Mouse (Mus musculus) embryonic facial prominence, embryonic 10.5 days (tissue): Measurements from ENCODE around the gene Ccr3. TPM values are rescaled to one million over a fixed set of nuclear protein-coding genes. Genes with fewer than 3 reads are reported as not detected.
"Not testable (repeated sequence)": the region's sequence is repeated elsewhere in the genome, so short reads cannot be mapped to it uniquely, and the experiment has no call there.

ENCODE experiments used
- DNase-seq: peaks from one replicate; pipeline ENCODE4 v3.0.0-alpha.2; 2017; ENCODE audit warnings: low spot score
- H3K27ac ChIP-seq: fragments of 300-500 bp; sonication (generic); replicated peaks from 2 replicates; pipeline ENCODE4 v1.5.1; 2016; ENCODE audit warnings: mild to moderate bottlenecking
- H3K27me3 ChIP-seq: fragments of 300-500 bp; sonication (generic); replicated peaks from 2 replicates; pipeline ENCODE4 v1.6.1; 2016; ENCODE audit warnings: low read depth, mild to moderate bottlenecking; ENCODE audit not compliant: poor library complexity, severe bottlenecking
- H3K36me3 ChIP-seq: fragments of 300-500 bp; sonication (generic); replicated peaks from 2 replicates; pipeline ENCODE4 v1.6.1; 2016; ENCODE audit warnings: mild to moderate bottlenecking, moderate library complexity
- H3K4me1 ChIP-seq: fragments of 300-500 bp; sonication (generic); 2 replicates; pipeline ENCODE4 v1.6.1; 2016
- H3K4me3 ChIP-seq: fragments of 300-500 bp; sonication (generic); 2 replicates; pipeline ENCODE4 v1.5.1; 2016; ENCODE audit warnings: mild to moderate bottlenecking, moderate library complexity
- H3K9me3 ChIP-seq: fragments of 300-500 bp; sonication (generic); 2 replicates; pipeline ENCODE4 v1.6.1; 2016; ENCODE audit warnings: mild to moderate bottlenecking
- WGBS: fragments of 180-500 bp; shearing (Covaris S2); methylation state at CpG from one replicate; pipeline ENCODE4 v1.1.7; 2016; 5-methylcytosine and 5-hydroxymethylcytosine counted together
- polyA plus RNA-seq: library from polyadenylated mRNA; unstranded; fragments of >200 nt; fragmentation: Nextera tagmentation; extraction: Ambion mirVana; gene quantifications from 2 replicates; pipeline ENCODE4 v1.2.1, GENCODE M21; 2016

The Ccr3 gene
- not detected in 2 replicates for polyA plus RNA-seq

DNA sequence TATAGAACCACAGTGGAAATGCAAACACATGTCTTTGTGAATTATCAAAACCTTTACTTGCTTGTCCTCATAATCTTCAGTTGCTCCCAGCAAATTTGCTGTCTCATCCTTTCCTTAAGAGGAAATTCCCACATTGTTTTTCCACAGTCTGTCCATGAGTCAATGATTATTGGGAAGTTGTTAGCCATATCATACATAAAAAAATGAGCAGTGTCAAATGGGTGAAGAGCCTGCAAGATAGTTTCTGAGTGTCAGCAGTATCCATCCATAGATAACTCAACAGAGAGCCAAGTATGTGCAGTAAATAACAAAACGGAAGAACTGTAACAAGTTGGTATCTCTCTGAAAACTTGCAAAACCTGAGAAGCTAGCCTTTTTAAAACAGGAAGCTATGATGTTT lies at the start of gene Ccr3:
Ccr3 (plus strand) TSS at position 301 of the 400 bp plus-strand sequence.
- Histone ChIP-seq H3K27me3 (no peaks in the 10 kb centered on the region), H3K36me3 (no peaks in the 10 kb centered on the region), H3K4me3 (no peak within 1 kb of the TSS), H3K9me3 (no peaks in the 10 kb centered on the region), H3K27ac (no peak within 1 kb of the TSS), H3K4me1 (no peaks in the 10 kb centered on the region)
- no peak for DNase-seq
- WGBS = 96% methylated on average over 1 of the region's 1 CpGs

DNA sequence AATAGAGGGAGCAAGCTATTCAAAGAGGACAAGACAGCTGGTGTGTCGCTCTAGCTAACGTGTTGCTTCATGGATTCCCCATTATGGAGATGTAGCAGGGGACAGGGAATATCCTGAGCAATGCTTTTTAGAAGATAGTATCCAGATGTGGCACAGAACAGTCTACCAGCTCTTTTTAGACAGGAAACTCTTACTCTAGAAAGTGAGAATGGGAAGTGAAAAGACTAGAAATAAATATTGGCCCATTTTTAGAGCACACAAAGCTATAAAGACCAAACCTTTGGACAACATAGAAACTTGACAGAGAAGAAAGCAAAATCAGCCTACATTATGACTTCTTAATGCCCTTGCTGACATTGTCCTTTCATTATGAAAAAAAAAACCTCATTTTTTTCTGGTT lies 46.1 kb upstream of the Ccr3 start:
- H3K27ac ChIP-seq = no peak overlapping the region
- H3K4me1 ChIP-seq = no peaks in the 10 kb centered on the region
- H3K9me3 ChIP-seq = no peaks in the 10 kb centered on the region
- H3K4me3 ChIP-seq = no peak overlapping the region
- H3K27me3 ChIP-seq = no peaks in the 10 kb centered on the region
- no peak for DNase-seq
- 76% methylated on average over 2 of the region's 2 CpGs for WGBS
- no peaks in the 10 kb centered on the region for H3K36me3 ChIP-seq

DNA sequence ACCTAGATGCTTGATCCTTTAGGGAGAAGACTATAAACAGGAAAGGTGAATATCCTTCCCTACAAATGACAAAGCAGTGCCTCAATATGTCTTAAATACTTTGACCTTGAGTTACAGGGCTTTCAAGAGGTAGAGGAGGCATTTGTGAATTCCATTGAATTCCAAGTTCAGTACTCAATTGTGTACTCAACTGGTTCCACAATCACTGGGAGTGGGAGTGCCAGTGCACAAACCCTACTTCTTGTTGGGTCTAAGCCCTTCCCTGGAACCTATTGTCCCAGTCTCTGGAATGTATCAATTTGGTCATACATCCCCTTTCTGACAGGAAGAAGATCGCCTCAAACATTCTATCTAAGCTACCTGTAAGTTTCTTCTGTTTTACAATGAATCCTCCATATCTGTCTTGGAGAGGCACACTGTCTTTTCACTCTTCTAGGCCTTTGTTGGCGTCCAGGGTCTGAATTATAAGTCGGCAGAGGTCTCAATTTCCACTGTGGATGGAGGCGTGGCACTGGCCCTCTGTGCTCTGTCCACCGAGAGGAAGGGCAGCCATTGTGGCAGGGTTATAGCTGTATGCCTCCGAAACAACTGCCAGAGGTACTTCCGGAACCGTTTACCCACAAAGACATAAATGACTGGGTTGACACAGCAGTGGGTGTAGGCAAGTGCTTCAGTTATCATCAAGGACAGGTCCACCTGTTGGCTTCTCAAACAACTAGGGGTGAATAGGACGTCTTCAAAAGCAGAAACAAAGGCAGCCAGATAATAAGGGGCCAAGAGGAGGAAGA lies 44.7 kb upstream of the Ccr3 start:
- 83% methylated on average over 9 of the region's 9 CpGs for whole genome bisulfite sequencing
- H3K4me3 ChIP-seq = no peak overlapping the region
- no peaks in the 10 kb centered on the region for H3K9me3 ChIP-seq
- H3K27me3 ChIP-seq = no peaks in the 10 kb centered on the region
- no peak overlapping the region for H3K27ac ChIP-seq
- H3K36me3 ChIP-seq = no peaks in the 10 kb centered on the region
- no peak for DNase-seq
- no peaks in the 10 kb centered on the region for H3K4me1 ChIP-seq

DNA sequence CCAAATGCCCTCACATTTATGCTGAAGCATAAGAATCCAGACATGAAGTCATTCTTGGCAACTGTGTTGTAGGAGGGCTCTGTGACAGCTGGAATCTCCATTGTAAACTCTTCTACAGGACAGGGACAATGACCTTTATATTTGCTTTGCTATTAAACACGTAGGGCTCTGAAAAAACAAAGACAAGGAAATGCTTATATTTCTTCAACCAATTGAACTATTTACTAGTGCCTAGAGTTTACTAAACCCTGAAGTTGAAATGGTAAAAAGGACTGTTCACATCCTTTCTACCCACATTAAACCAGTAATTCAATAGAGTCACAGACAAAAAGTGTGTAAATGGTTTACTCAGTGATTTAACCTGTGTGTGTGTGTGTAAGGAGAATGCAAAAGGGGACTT lies 43.5 kb upstream of the Ccr3 start, which contains the start of gene Ccr1l1:
Ccr1l1 (minus strand) TSS at position 101 of the 400 bp plus-strand sequence.
- Histone ChIP-seq H3K36me3 (no peaks in the 10 kb centered on the region), H3K4me1 (no peaks in the 10 kb centered on the region), H3K27ac (no peak within 1 kb of the TSS), H3K9me3 (no peaks in the 10 kb centered on the region), H3K4me3 (no peak within 1 kb of the TSS), H3K27me3 (no peaks in the 10 kb centered on the region)
- DNase-seq = no peak
- 86% methylated on average over 1 of the region's 1 CpGs for WGBS

DNA sequence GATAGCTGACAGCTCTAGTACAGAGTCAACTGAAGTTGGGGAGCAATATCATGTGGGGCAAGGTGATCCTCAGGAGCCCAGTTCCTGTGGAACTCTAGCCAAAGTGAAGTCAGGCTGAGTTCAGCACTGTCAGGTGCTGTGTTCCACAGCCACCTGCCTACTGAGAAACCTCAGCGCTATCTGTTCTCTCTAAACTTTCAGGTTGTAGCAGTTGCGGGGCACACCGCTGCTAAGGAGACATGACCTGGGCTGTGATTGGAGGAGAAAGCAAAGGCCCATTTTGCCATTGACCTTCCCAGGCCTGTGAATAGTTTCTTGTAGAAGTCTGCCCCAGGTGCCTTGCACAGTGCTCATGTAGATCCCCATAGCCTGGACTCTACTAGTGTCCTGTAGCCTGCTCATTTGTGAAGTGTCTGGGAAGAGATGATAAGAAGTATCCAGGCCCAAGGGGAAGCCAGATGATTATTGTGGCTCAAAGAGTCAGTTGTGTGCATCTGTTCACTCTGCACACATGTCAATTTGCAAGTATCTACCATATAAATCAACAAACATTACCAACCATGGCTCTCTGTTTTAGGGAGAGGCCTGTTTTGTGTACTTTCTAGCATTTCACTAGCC lies 40.8 kb upstream of the Ccr3 start:
- H3K9me3 ChIP-seq, H3K27ac ChIP-seq, H3K27me3 ChIP-seq, DNase-seq, H3K36me3 ChIP-seq, H3K4me1 ChIP-seq, H3K4me3 ChIP-seq: not testable (repeated sequence)
- no CpG with 5 or more reads among the region's 3 CpGs for WGBS

DNA sequence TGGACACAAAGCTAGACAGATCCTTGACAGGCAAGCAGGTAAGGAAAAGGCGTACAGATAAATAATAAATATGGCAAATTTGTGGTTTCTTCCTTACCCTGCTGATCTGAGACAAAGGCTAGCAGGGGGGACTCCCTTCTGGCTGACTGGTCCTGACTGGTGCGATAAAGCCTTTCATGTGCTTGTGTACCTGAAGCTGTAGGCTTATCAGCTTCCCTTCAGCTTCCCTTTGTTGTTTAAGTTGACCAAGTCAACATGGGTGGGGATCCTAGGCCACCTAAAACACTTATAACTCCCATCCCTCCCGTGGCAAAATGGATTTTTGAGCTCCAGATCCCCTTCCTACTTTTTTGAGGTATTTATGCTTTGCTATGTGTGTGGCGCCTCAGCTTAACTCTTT lies 39.9 kb upstream of the Ccr3 start:
- H3K4me3 ChIP-seq = no peak overlapping the region
- H3K4me1 ChIP-seq = no peaks in the 10 kb centered on the region
- no peak for DNase-seq
- H3K9me3 ChIP-seq = no peaks in the 10 kb centered on the region
- 80% methylated on average over 4 of the region's 4 CpGs for WGBS
- H3K27me3 ChIP-seq = no peaks in the 10 kb centered on the region
- no peaks in the 10 kb centered on the region for H3K36me3 ChIP-seq
- no peak overlapping the region for H3K27ac ChIP-seq

DNA sequence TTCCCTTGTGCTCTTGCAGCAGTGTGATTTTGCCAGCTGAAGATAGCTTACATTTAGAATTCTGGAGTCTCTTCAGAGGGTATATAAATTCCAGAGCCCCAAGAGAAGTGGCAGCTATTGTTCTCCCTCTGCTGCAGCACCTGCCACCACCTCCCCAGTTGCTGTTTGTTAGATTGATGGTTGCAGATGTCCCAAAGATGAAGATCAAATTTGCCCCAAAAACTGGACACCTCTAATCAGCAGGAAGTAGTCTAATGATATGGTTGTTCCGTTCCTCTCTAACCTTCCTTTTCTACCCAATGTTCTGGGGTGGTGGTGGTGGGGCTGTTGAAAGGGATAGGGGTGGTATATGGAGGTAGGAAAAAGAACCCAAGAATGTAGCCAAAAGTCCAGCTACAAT lies 39.1 kb upstream of the Ccr3 start:
- no peak for DNase-seq
- Histone ChIP-seq H3K27ac (no peak overlapping the region), H3K4me3 (no peak overlapping the region), H3K4me1 (no peaks in the 10 kb centered on the region), H3K36me3 (no peaks in the 10 kb centered on the region), H3K9me3 (no peaks in the 10 kb centered on the region), H3K27me3 (no peaks in the 10 kb centered on the region)
- WGBS = 80% methylated on average over 1 of the region's 1 CpGs

DNA sequence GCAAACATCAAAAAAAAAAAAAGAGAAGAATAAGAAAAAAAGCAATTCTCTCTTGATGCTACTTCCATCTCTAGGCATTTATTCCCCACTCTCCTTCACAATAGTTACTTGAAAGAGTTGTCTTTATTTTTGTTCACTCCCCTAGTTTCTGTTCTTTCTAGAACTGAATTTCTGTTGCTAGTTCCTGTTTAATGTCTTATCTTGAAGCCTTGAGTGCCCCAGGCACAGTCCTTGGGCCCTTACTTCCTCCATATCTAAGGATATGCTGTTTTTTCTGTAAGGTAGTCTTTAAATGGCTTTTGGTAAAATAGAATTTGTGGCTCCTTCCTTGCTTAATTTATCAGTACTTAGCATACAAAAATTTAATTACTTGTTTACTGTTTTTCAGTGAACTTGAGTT lies 36.8 kb upstream of the Ccr3 start:
- Histone ChIP-seq H3K27me3 (no peaks in the 10 kb centered on the region), H3K27ac (no peak overlapping the region), H3K9me3 (no peaks in the 10 kb centered on the region), H3K4me1 (no peaks in the 10 kb centered on the region), H3K36me3 (no peaks in the 10 kb centered on the region), H3K4me3 (no peak overlapping the region)
- no peak for DNase-seq

DNA sequence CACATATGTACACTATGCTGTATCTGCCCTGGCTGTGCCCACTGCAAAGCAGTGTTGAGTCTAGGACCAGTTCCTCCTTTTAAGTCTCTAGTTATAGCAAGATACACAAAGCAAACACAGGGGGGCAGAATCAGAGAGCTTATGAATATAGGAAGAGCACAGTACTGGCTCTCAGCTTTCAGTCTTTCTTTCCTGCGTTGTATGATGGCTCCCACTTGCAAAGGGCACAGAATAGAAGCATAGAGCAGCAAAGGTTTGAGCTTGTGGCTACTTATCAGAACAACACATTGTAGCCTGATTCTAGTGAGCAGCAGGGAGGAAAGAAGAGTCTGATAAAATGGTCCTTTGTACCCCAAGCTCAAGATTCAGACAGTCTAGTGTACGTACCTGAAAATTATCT lies 35.6 kb upstream of the Ccr3 start:
- H3K4me1 ChIP-seq = no peaks in the 10 kb centered on the region
- 84% methylated on average over 2 of the region's 2 CpGs for WGBS
- no peak overlapping the region for H3K4me3 ChIP-seq
- H3K27ac ChIP-seq = no peak overlapping the region
- no peaks in the 10 kb centered on the region for H3K36me3 ChIP-seq
- no peak for DNase-seq
- no peaks in the 10 kb centered on the region for H3K9me3 ChIP-seq
- no peaks in the 10 kb centered on the region for H3K27me3 ChIP-seq

DNA sequence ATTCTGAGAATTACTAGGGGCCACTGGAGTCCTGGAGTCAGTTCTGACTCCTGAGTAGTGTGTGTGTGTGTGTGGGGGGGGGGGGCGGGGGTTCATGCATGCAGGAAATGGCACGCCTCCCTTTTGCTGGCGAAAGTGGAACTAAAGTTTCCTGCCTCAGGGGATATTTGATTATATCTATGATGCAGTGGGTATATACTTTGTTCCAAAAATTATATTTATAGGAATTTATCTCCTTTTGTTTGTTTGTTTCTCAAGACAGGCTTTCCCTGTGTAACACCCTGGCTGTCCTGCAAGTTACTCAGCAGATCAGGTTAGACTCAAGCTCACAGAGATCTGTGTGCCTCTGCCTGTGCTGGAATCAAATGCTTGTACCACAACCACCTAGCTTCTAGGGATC lies 32.1 kb upstream of the Ccr3 start:
- Histone ChIP-seq H3K4me1 (no peaks in the 10 kb centered on the region), H3K27ac (no peak overlapping the region), H3K36me3 (no peaks in the 10 kb centered on the region), H3K4me3 (no peak overlapping the region), H3K9me3 (no peaks in the 10 kb centered on the region), H3K27me3 (no peaks in the 10 kb centered on the region)
- no peak for DNase-seq
- 87% methylated on average over 3 of the region's 3 CpGs for WGBS

DNA sequence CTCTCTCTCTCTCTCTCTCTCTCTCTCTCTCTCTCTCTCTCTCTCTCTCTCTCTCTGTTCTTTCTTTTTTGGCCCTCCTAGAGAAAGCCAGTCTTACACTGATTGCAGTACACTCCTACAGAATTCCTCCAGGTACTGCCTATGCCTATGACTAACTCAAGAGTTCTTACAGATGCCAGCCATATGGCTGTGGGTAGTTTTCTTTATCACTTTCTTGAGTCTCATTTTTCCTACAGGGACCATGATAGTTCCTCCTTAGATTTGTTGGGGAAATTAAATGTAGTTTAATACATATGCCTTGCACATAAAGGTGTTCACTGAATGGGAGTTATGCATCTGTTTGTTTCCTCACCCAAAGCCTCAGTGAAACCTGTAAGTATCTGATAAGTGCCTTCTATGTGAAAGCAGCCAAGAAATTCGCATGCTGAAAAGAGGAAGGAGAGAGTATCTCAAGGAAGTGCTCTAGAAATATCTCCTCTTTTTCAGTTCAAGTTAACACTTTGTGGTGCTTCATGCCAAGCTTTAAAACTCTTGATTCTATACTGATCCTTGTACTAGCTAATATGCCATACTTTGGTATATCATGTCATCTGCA lies 30.4 kb upstream of the Ccr3 start:
- no peaks in the 10 kb centered on the region for H3K9me3 ChIP-seq
- no peak overlapping the region for H3K27ac ChIP-seq
- H3K36me3 ChIP-seq = no peaks in the 10 kb centered on the region
- 59% methylated on average over 1 of the region's 1 CpGs for WGBS
- no peak overlapping the region for H3K4me3 ChIP-seq
- DNase-seq = no peak
- H3K4me1 ChIP-seq = no peaks in the 10 kb centered on the region
- H3K27me3 ChIP-seq = no peaks in the 10 kb centered on the region

DNA sequence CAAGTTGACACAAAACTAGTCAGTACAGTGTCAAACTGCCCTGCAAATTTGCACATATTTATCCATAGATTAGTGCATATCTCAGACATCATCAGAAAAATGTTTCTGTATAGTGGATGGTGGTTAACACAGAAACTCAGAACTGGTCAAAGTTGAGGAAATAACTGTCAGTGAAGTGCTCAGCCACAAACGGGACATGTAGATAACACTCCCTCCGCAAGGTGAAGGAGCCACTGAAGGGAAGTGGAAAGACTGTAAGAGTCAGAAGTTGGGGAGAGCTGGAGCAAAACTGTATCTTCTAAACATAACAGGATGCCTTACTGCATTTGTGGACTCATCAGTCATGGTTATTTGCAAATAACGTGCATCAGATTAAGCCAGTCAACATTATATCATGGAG lies 24.1 kb upstream of the Ccr3 start:
- Histone ChIP-seq H3K9me3 (no peaks in the 10 kb centered on the region), H3K27ac (no peak overlapping the region), H3K36me3 (no peaks in the 10 kb centered on the region), H3K4me3 (no peak overlapping the region), H3K27me3 (no peaks in the 10 kb centered on the region), H3K4me1 (no peaks in the 10 kb centered on the region)
- 81% methylated on average over 3 of the region's 3 CpGs for WGBS
- DNase-seq = no peak

DNA sequence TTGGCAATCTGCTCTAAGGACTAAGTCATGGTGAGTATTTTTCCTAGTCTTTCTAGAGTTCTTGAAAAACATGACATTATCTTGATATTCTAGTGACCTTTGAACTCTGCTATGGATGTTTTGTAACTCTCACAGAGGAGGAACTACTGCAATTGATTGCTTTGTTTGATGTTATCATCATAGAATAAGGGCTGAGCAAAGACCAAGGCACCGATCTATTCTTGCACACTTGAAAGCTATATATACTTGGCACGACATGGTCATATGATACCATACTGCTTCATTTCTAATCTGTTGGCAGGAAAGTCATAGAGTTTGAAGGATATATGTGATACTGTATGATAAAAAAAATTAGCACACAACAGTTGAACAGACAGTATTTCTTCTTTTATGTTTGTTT lies 22.0 kb upstream of the Ccr3 start:
- no peak for DNase-seq
- 93% methylated on average over 2 of the region's 2 CpGs for WGBS
- Histone ChIP-seq H3K9me3 (no peaks in the 10 kb centered on the region), H3K36me3 (no peaks in the 10 kb centered on the region), H3K4me3 (no peak overlapping the region), H3K27me3 (no peaks in the 10 kb centered on the region), H3K27ac (no peak overlapping the region), H3K4me1 (no peaks in the 10 kb centered on the region)
